Mouse (Mus musculus): Measurements from ENCODE around the gene Stk11ip.

- TF ChIP-seq POLR2A (IDR thresholded peaks at IDR 0.05; ENCODE audit: insufficient read depth, low read depth, low read length) (no peak), CTCF (IDR thresholded peaks at IDR 0.05; ENCODE audit: insufficient read depth, low read depth, low read length) (no peak)
Measured at GRCm38 (mm10) chr1:75494878-75495548, 26.3 kb upstream of the Stk11ip start.

All from olfactory bulb, adult 2 months (tissue).